Mouse (Mus musculus) intestine, embryonic 16.5 days (tissue): ENCODE measurements around the gene Elmod2. TPM values are rescaled to one million over a fixed set of nuclear protein-coding genes. Genes with fewer than 3 reads are reported as not detected.

Experiments
- ATAC-seq: fragments of 200-750 bp; cut with Nextera tagmentation; 2 replicates; pipeline ENCODE4 v1.8.0; 2017; ENCODE audit warnings: moderate TSS enrichment, moderate library complexity
- H3K27ac ChIP-seq: fragments of 300-500 bp; sonication (generic); 2 replicates; pipeline ENCODE4 v1.5.1; 2014; ENCODE audit warnings: mild to moderate bottlenecking, low read length
- H3K27me3 ChIP-seq: fragments of 300-500 bp; sonication (generic); replicated peaks from 2 replicates; pipeline ENCODE4 v1.6.1; 2014; ENCODE audit warnings: low read length, control low read depth, mixed read lengths; ENCODE audit not compliant: control insufficient read depth, insufficient read depth
- H3K36me3 ChIP-seq: fragments of 300-500 bp; sonication (generic); 2 replicates; pipeline ENCODE4 v1.6.1; 2014; ENCODE audit warnings: low read length, control low read depth; ENCODE audit not compliant: control insufficient read depth, insufficient read depth
- H3K4me1 ChIP-seq: fragments of 300-500 bp; sonication (generic); 2 replicates; pipeline ENCODE4 v1.6.1; 2014; ENCODE audit warnings: low read length, control low read depth, mixed read lengths; ENCODE audit not compliant: control insufficient read depth, insufficient read depth
- H3K4me2 ChIP-seq: fragments of 300-500 bp; sonication (generic); 2 replicates; pipeline ENCODE4 v1.6.1; 2014; ENCODE audit warnings: low read depth, low read length, control low read depth
- H3K4me3 ChIP-seq: fragments of 300-500 bp; sonication (generic); 2 replicates; pipeline ENCODE4 v1.5.1; 2014; ENCODE audit warnings: mild to moderate bottlenecking, low read length
- H3K9ac ChIP-seq: fragments of 300-500 bp; sonication (generic); 2 replicates; pipeline ENCODE4 v1.6.1; 2014; ENCODE audit warnings: low read depth, low read length
- H3K9me3 ChIP-seq: fragments of 300-500 bp; sonication (generic); 2 replicates; pipeline ENCODE4 v1.6.1; 2016; ENCODE audit warnings: low read length, control low read depth; ENCODE audit not compliant: control insufficient read depth
- WGBS: fragments of 180-500 bp; shearing (Covaris S2); extraction: QIAGEN DNeasy Blood & Tissue Kit; methylation state at CpG from one replicate; pipeline ENCODE4 v1.1.7; 2014; 5-methylcytosine and 5-hydroxymethylcytosine counted together
- polyA plus RNA-seq: library from polyadenylated mRNA; unstranded; fragments of >200 nt; fragmentation: Nextera tagmentation; extraction: Ambion mirVana; gene quantifications from 2 replicates; pipeline ENCODE4 v1.2.1, GENCODE M21; 2015

Elmod2 gene
- polyA plus RNA-seq, 1 experiment from 2014 or later = 10.0 TPM

GRCm38 (mm10) chr8:83300135-83300534 is 32.2 kb downstream of the Elmod2 start:
- no peaks in the 10 kb centered on the region for H3K9me3 ChIP-seq
- 52% methylated on average over 1 of the region's 1 CpGs for WGBS
- no peaks in the 10 kb centered on the region for H3K36me3 ChIP-seq
- H3K4me1 ChIP-seq = no peaks in the 10 kb centered on the region
- no peak overlapping the region for H3K4me3 ChIP-seq
- no peak for ATAC-seq
- no peak overlapping the region for H3K27ac ChIP-seq
- no peak overlapping the region for H3K4me2 ChIP-seq
- H3K27me3 ChIP-seq = no peaks in the 10 kb centered on the region
- H3K9ac ChIP-seq = no peak overlapping the region

- Histone ChIP-seq H3K27ac (no peak overlapping the region), H3K9me3 (no peaks in the 10 kb centered on the region), H3K4me2 (no peak overlapping the region), H3K9ac (no peak overlapping the region), H3K36me3 (no peaks in the 10 kb centered on the region), H3K4me3 (no peak overlapping the region), H3K27me3 (no peaks in the 10 kb centered on the region), H3K4me1 (no peaks in the 10 kb centered on the region)
- no peak for ATAC-seq
- 61% methylated on average over 4 of the region's 4 CpGs for WGBS
Measured at GRCm38 (mm10) chr8:83297375-83297774, 34.9 kb downstream of the Elmod2 start.

GRCm38 (mm10) chr8:83290176-83290575 is 42.1 kb downstream of the Elmod2 start, which contains the start of gene Ucp1:
Gene Ucp1 (plus strand): TSS chr8:83290352.
- WGBS = 2% methylated on average over 20 of the region's 20 CpGs
- peaks cover 6% of the 10 kb centered on the region; the same call in 1 of the 2 replicates for H3K27me3 ChIP-seq
- H3K4me1 ChIP-seq = peaks cover 4% of the 10 kb centered on the region; the same call in 1 of the 2 replicates
- H3K4me2 ChIP-seq = peak within 1 kb of the TSS; percentile 53
- peak within 1 kb of the TSS; percentile 20; the same call in 1 of the 2 replicates for H3K9ac ChIP-seq
- H3K4me3 ChIP-seq = peak within 1 kb of the TSS; percentile 34
- no peaks in the 10 kb centered on the region for H3K9me3 ChIP-seq
- ATAC-seq = no peak
- H3K36me3 ChIP-seq = no peaks in the 10 kb centered on the region
- no peak within 1 kb of the TSS for H3K27ac ChIP-seq

DNA sequence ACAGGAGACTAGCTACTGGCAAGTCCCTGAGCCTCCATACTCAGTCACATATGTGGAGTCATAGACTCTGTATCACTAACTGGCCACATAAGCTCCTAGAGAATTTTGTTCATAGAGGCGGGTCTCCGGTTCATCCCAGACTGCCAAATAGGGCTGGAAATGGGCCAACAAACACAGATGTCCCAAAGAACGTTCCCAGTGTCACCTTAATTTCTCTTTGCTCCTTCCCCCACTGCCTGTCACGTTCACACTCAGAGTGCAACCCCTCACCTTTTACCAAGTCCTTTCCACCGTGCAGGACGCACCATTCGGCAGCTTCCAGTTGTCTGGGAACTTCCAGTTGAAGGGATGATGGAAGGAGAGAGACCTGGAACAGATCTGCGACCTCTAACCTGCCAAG is 46.9 kb downstream of the Elmod2 start:
- Histone ChIP-seq H3K4me2 (no peak overlapping the region), H3K9ac (no peak overlapping the region), H3K9me3 (no peaks in the 10 kb centered on the region), H3K36me3 (no peaks in the 10 kb centered on the region), H3K27me3 (peaks cover 6% of the 10 kb centered on the region; the same call in 1 of the 2 replicates), H3K4me3 (no peak overlapping the region), H3K27ac (no peak overlapping the region), H3K4me1 (peaks cover 4% of the 10 kb centered on the region; the same call in 1 of the 2 replicates)
- ATAC-seq = no peak
- WGBS = 76% methylated on average over 8 of the region's 8 CpGs

DNA sequence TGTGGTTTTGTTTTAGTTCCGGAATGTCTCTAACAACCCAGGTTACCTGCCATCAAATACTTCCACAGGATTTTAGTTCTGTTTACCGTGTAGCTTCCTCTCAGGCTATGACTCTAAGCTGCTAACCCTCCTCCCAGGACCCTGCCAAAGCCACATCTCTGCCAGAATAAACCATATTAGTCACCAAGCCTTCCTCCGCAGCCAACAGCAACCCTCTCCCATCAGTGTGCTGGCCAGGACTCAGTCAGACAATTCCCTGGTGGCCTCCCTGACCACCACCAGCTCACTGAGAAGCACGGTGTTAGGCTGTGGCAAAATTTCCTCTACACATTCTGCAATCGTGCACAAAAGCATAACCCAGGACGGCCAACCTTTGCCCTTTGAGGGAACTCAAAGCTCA is 53.9 kb downstream of the Elmod2 start:
- H3K4me3 ChIP-seq = no peak overlapping the region
- H3K9me3 ChIP-seq = no peaks in the 10 kb centered on the region
- no peak overlapping the region for H3K4me2 ChIP-seq
- no peaks in the 10 kb centered on the region for H3K4me1 ChIP-seq
- ATAC-seq = no peak
- no peaks in the 10 kb centered on the region for H3K36me3 ChIP-seq
- H3K27me3 ChIP-seq = no peaks in the 10 kb centered on the region
- H3K27ac ChIP-seq = no peak overlapping the region
- H3K9ac ChIP-seq = no peak overlapping the region
- 82% methylated on average over 6 of the region's 6 CpGs for WGBS

GRCm38 (mm10) chr8:83274470-83274869 is 57.8 kb downstream of the Elmod2 start:
- Histone ChIP-seq H3K9ac (no peak overlapping the region), H3K4me2 (no peak overlapping the region), H3K4me1 (no peaks in the 10 kb centered on the region), H3K4me3 (no peak overlapping the region), H3K9me3 (no peaks in the 10 kb centered on the region), H3K27ac (no peak overlapping the region), H3K36me3 (no peaks in the 10 kb centered on the region), H3K27me3 (no peaks in the 10 kb centered on the region)
- ATAC-seq = no peak
- WGBS = 61% methylated on average over 11 of the region's 11 CpGs

DNA sequence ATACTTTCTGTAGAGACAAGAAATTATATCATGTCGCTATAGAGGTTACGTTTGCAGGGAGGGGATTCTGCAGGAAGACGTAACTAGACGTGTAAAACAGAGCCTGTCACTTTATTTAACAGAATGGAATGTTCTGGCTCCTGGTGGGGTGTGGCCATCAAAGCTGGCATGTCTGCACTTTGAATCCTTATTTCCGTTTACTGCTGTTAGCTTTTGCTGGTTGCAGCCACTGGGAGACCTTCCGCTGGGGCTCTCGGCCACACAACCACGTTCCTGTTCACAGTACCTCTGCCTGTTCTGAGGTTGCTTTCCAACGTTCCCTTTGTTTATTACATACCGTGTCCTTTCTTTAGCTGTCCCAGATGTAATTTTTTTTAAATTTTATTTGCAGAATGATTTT is 59.8 kb downstream of the Elmod2 start:
- 50% methylated on average over 10 of the region's 10 CpGs for WGBS
- H3K4me1 ChIP-seq = no peaks in the 10 kb centered on the region
- H3K27me3 ChIP-seq = no peaks in the 10 kb centered on the region
- H3K36me3 ChIP-seq = no peaks in the 10 kb centered on the region
- H3K4me3 ChIP-seq = no peak overlapping the region
- H3K9me3 ChIP-seq = no peaks in the 10 kb centered on the region
- ATAC-seq = peak; percentile 82
- no peak overlapping the region for H3K27ac ChIP-seq
- H3K9ac ChIP-seq = no peak overlapping the region
- H3K4me2 ChIP-seq = no peak overlapping the region

DNA sequence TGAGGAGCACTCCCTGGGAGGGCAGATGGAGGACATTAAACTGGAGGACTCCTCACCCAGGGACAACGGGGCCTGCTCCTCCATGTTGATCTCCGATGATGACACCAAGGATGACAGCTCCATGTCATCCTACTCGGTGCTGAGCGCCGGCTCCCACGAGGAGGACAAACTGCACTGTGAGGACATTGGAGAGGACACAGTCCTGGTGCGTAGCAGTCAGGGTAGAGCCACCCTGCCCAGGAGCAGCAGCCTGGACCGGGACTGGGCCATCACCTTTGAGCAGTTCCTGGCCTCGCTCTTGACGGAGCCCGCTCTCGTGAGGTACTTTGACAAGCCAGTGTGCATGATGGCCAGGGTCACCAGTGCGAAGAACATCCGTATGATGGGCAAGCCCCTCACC is 61.1 kb downstream of the Elmod2 start:
- 96% methylated on average over 14 of the region's 14 CpGs for WGBS
- Histone ChIP-seq H3K4me1 (no peaks in the 10 kb centered on the region), H3K9ac (no peak overlapping the region), H3K27me3 (no peaks in the 10 kb centered on the region), H3K9me3 (no peaks in the 10 kb centered on the region), H3K4me3 (no peak overlapping the region), H3K36me3 (no peaks in the 10 kb centered on the region), H3K27ac (no peak overlapping the region), H3K4me2 (no peak overlapping the region)
- no peak for ATAC-seq
